Mouse (Mus musculus) NIH3T3 (cell line): ENCODE measurements at regions not wholly inside any gene's neighbourhood (a gene's known extent, or its start where the extent isn't known, plus 50 kb on each side); places are given as distances from the start of the nearest gene placed in this dataset.
A peak's percentile ranks its signal among the peaks of the same experiment; 100 is the strongest.
"Not testable (repeated sequence)": the region's sequence is repeated elsewhere in the genome, so short reads cannot be mapped to it uniquely, and the experiment has no call there.

ENCODE experiments used
- DNase-seq: peaks from one replicate; pipeline ENCODE4 v3.0.0-alpha.2; 2012; ENCODE audit warnings: low read depth

DNA sequence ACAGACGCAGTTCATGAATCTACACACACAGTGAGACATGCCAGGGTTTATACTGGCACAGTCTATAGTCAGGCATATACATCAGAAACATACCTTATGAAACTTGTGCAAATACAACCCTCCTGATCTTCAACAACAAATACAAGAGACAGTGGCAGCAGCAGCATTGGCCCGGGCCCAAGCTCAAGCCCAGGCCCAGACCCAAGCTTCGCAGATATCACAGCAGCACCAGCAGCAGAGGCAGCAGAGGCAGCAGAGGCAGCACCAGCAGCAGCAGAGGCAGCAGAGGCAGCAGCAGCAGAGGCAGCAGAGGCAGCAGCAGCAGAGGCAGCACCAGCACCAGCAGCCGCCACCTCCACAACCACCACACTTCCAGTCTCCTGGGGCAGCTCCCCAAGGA lies 80.0 kb downstream of the Samd9l start:
- peak; percentile 29 for DNase-seq

DNA sequence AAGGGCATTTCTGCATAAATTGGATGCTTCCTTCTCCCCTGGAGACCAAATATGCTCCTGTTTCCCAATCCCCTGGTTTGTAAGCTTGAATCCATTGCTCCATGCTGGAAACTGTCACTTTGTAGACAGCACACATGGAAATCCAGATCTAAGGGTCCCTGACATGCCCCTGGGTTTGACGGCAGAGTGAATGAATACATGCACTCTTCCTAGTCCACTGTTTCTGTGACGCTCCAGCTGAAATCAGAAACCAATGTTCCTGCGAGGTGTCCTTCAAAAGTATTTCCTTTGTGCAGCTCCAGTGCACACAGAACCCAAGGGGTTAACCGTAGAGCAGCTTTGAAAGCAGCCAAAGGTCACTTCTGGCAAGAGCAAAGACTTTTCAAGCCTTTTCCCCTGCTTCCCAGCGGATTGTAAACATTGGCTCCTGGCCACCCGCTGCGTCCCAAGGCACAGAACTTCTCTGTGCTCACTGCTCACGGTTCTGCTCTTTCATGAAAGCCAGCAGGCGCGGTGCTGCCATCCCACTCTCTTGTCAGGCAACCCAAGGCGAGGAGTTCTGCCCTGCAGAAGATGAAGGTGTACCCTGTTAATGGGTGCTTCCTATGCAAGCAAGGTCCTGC lies 91.7 kb downstream of the Samd9l start:
- peak; percentile 20 for DNase-seq

DNA sequence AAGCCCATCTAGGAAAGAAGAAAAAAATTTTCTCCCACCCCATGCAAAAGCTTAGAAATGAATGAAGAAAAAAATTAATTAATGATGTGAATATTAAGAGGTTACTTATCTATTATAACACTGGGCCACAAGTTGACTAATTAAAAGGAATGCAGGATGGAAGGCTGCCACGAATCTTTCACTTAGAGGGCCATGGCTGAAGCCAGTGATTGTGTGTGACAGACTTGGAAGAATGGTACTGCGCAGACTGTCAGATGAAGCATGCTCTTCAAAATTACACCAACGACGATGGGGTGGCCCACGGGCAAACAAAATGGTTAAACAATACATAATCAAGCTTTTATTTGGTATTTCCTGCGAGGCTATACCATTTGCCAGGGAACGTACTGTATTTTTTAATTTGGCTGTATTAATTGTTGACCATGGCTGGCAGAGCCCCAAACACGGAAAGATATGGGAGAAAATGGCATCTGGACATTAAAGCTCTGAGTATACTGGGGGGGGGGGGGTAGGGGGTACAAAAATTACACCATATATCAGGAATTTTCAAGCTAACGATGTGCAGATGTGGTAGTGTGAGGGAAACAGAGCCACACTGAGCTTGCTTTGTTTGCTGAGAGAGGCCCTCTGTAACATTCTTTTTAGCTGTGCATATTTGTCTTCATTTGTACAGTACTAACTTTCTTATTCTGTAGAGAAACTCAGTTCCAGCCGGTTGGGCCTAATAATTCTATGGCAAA lies 94.3 kb downstream of the Samd9l start:
- peak; percentile 56 for DNase-seq

DNA sequence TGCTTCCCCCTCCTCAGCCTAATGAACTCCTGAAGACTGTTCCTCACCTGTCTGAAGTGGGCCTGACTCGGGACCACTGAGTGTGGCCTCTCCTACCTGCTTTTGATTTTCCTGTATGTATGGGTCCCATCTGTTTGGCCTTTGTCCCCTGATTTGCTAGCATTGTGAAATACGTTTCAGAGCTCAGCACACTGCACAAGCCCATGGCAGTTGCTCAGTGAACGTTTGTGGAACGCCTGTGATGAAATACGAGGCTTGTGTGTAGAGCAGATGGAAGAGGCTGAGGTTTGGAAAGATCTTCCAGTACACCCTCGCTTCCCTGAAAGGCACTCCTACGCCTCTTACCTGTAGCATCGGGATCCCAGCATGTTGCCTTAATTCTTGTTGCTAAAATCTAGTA lies 106.1 kb downstream of the Samd9l start:
- not testable (repeated sequence) for DNase-seq

DNA sequence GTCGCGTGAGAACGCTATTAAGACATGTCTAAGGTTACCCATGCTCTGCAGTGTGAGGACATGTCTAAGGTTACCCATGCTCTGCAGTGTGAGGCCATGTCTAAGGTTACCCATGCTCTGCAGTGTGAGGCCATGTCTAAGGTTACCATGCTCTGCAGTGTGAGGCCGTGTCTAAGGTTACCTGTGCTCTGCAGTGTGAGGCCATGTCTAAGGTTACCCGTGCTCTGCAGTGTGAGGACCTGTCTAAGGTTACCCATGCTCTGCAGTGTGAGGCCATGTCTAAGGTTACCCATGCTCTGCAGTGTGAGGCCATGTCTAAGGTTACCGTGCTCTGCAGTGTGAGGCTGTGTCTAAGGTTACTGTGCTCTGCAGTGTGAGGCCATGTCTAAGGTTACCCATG lies 107.4 kb downstream of the Samd9l start:
- DNase-seq: not testable (repeated sequence)

DNA sequence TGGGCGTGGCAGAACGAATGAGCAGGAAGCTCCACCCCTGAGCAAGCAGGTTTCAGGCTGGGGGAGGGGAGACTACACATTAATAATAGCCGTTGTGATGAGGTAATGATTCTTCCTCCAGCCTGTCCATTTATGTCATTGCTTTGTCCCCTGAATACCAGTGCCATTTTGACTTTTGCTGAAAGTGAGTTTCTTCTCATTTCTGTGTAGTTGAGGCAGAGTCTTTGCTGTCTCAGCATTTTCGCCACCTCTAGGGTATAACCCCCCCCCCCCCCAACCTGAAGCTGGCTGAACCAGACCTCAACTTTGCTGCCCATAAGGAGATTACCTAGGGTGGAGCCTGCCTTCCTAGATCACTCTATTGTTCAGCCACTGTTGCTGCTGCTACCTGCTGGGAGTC lies 130.6 kb downstream of the Samd9l start:
- DNase-seq: not testable (repeated sequence)

DNA sequence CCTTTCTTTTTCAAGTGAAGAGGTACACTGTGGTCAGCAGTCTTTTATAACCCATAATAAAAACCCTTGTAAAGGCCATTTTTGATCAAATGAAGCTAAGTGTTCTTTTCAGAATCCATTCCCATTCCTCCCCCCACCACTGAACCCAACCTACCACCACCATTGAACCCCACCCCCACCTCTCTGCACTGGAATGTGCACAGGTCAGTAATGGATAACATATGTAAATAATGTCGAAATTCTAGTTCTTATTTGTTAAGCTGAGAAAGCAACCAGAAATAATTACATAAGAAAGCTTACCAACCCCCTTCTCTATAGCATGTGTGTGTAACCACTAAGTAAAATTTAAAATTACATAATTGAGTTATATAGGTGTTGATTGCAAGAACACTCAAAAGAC lies 133.9 kb downstream of the Samd9l start:
- not testable (repeated sequence) for DNase-seq
